Mouse (Mus musculus) hindbrain, embryonic 14.5 days (tissue): Measurements from ENCODE around the gene Atg16l2. TPM values are rescaled to one million over a fixed set of nuclear protein-coding genes. Genes with fewer than 3 reads are reported as not detected.

ENCODE experiments used
- ATAC-seq: fragments of 200-750 bp; cut with Nextera tagmentation; 2 replicates; pipeline ENCODE4 v1.8.0; 2017; ENCODE audit warnings: moderate number of reproducible peaks, mild to moderate bottlenecking, moderate TSS enrichment, moderate library complexity; ENCODE audit not compliant: low FRiP score
- DNase-seq: peaks from one replicate; pipeline ENCODE4 v3.0.0-alpha.2; 2015; ENCODE audit warnings: low spot score
- H3K27ac ChIP-seq: fragments of 300-500 bp; sonication (generic); 2 replicates; pipeline ENCODE4 v1.5.1; 2014; ENCODE audit warnings: mild to moderate bottlenecking, moderate library complexity
- H3K27me3 ChIP-seq: fragments of 300-500 bp; sonication (generic); 2 replicates; pipeline ENCODE4 v1.6.1; 2014; ENCODE audit warnings: mild to moderate bottlenecking, low read length, mixed read lengths; ENCODE audit not compliant: control insufficient read depth, insufficient read depth
- H3K36me3 ChIP-seq: fragments of 300-500 bp; sonication (generic); replicated peaks from 2 replicates; pipeline ENCODE4 v1.6.1; 2014; ENCODE audit not compliant: control insufficient read depth, insufficient read depth
- H3K4me1 ChIP-seq: fragments of 300-500 bp; sonication (generic); replicated peaks from 2 replicates; pipeline ENCODE4 v1.6.1; 2014; ENCODE audit warnings: antibody characterized with exemption, low read length, mixed read lengths; ENCODE audit not compliant: control insufficient read depth, insufficient read depth
- H3K4me2 ChIP-seq: fragments of 300-500 bp; sonication (generic); replicated peaks from 2 replicates; pipeline ENCODE4 v1.6.1; 2014; ENCODE audit warnings: mild to moderate bottlenecking, moderate library complexity
- H3K4me3 ChIP-seq: fragments of 300-500 bp; sonication (generic); replicated peaks from 2 replicates; pipeline ENCODE4 v1.5.1; 2014; ENCODE audit warnings: mild to moderate bottlenecking, low read length
- H3K9ac ChIP-seq: fragments of 300-500 bp; sonication (generic); 2 replicates; pipeline ENCODE4 v1.6.1; 2014
- H3K9me3 ChIP-seq: fragments of 300-500 bp; sonication (generic); 2 replicates; pipeline ENCODE4 v1.6.1; 2016; ENCODE audit warnings: low read length; ENCODE audit not compliant: control insufficient read depth
- WGBS: fragments of 180-500 bp; shearing (Covaris S2); extraction: QIAGEN DNeasy Blood & Tissue Kit; methylation state at CpG from one replicate; pipeline ENCODE4 v1.1.7; 2014; 5-methylcytosine and 5-hydroxymethylcytosine counted together
- polyA plus RNA-seq: library from polyadenylated mRNA; unstranded; fragments of >200 nt; fragmentation: Nextera tagmentation; extraction: Ambion mirVana; gene quantifications from 2 replicates; pipeline ENCODE4 v1.2.1, GENCODE M21; 2014

The Atg16l2 gene
- 19.3 and 21.3 TPM in 2 replicates for polyA plus RNA-seq

- Histone ChIP-seq H3K4me3 (peak within 1 kb of the TSS; percentile 68), H3K27ac (peak within 1 kb of the TSS; percentile 52; the same call in 1 of the 2 replicates), H3K4me2 (peak within 1 kb of the TSS; percentile 81), H3K27me3 (0 out of 2 replicates have a peak, but pooled peaks cover 4% of the 10 kb centered on the region), H3K4me1 (peaks cover 8% of the 10 kb centered on the region), H3K36me3 (no peaks in the 10 kb centered on the region), H3K9ac (peak within 1 kb of the TSS; percentile 69), H3K9me3 (no peaks in the 10 kb centered on the region)
- ATAC-seq (peak; percentile 96), DNase-seq (peak; percentile 87)
- under 1% methylated on average over 38 of the region's 39 CpGs for WGBS
These were observed at the start of gene Atg16l2 for GRCm38 (mm10) chr7:101301881-101302456. Atg16l2 (minus strand) TSS chr7:101302251.

GRCm38 (mm10) chr7:101349861-101350260, 47.8 kb upstream of the Atg16l2 start:
- DNase-seq: no peak
- Histone ChIP-seq H3K4me1 (peaks cover 4% of the 10 kb centered on the region; the same call in 1 of the 2 replicates), H3K36me3 (no peaks in the 10 kb centered on the region), H3K9me3 (no peaks in the 10 kb centered on the region), H3K9ac (no peak overlapping the region; the same call in 1 of the 2 replicates), H3K27ac (no peak overlapping the region), H3K27me3 (peaks cover 9% of the 10 kb centered on the region), H3K4me2 (no peak overlapping the region), H3K4me3 (no peak overlapping the region)
- 36% methylated on average over 2 of the region's 2 CpGs for WGBS
- ATAC-seq: 0 out of 2 replicates have a peak, but pooled peaks have one; percentile 33

DNA sequence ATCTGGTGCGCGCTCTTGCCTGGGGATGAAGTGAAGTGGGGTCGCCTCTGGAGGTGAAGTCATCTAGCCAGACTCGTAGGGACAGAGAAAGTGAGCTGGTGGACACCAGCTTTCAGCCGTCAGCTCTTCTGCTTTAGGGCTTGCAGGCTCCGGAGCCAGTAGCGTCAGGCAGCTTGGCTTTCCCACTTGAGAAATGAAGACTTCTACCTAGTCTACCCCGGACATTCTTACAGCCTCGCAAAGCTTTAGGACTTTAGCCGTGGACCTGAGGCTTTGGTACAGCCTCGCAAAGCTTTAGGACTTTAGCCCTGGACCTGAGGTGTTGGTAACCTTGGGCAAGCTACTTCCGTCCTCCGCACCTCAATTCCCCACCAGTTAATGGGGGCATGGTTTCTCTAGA, 46.3 kb upstream of the Atg16l2 start:
- Histone ChIP-seq H3K27me3 (peaks cover 9% of the 10 kb centered on the region), H3K36me3 (no peaks in the 10 kb centered on the region), H3K9me3 (no peaks in the 10 kb centered on the region), H3K27ac (no peak overlapping the region), H3K4me1 (peaks cover 4% of the 10 kb centered on the region; the same call in 1 of the 2 replicates), H3K9ac (peak overlapping the region; percentile 62), H3K4me2 (peak overlapping the region; percentile 95), H3K4me3 (peak overlapping the region; percentile 46)
- ATAC-seq: no peak
- no peak for DNase-seq
- 5% methylated on average over 13 of the region's 13 CpGs for WGBS

DNA sequence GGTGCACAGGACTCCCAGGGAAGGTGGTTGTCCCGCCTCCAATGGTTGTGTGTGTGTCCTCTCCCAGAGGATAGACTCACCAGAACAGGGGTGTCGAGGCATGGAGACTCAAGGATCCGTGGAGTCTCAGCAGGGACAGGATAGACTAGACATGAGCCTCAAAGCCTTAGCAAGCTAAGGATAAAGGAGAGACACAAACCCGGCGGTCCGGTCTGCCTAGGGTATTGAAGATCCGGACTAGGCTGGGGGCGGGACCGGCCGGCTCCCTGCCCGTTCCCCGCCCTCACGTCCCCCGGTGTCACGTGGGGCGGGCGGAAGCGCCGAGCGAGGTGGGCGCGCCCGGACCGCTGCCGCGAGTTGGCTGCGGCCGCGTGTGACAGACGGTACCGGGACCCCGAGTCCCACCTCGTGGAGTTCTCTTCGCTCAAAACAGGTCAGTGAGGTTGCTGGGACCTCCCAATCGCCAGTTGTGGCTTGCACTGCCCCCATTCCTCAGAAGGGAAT, 45.8 kb upstream of the Atg16l2 start, which contains the start of gene Arap1:
TSS of gene Arap1 (plus strand) at position 301 of the 504 bp plus-strand sequence.
- Histone ChIP-seq H3K36me3 (no peaks in the 10 kb centered on the region), H3K27me3 (peaks cover 9% of the 10 kb centered on the region), H3K4me2 (peak within 1 kb of the TSS; percentile 95), H3K4me3 (peak within 1 kb of the TSS; percentile 46), H3K4me1 (peaks cover 4% of the 10 kb centered on the region; the same call in 1 of the 2 replicates), H3K9ac (peak within 1 kb of the TSS; percentile 62), H3K27ac (no peak within 1 kb of the TSS), H3K9me3 (no peaks in the 10 kb centered on the region)
- under 1% methylated on average over 35 of the region's 35 CpGs for WGBS
- DNase-seq (peak; percentile 52), ATAC-seq (peak; percentile 71)

DNA sequence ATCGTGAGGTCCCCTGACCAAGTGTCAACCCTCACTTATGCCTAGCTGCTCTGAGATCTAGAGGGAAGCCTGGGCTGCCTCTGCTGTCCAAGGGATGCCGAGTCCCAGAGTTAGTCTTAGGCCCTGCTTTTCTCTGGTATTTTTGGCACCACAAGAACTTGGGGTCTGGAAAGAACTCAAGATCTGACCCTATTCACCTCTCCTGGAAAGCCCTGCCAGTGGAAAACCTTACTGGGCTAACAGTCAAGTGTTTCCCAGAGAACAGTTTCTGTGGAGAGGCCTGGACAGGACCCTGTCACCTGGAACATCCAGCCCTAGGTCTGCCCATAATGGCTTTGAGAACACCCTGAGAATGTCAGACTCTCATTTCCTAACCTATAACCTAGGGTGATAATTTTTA, 44.9 kb upstream of the Atg16l2 start:
- 75% methylated on average over 2 of the region's 2 CpGs for WGBS

DNA sequence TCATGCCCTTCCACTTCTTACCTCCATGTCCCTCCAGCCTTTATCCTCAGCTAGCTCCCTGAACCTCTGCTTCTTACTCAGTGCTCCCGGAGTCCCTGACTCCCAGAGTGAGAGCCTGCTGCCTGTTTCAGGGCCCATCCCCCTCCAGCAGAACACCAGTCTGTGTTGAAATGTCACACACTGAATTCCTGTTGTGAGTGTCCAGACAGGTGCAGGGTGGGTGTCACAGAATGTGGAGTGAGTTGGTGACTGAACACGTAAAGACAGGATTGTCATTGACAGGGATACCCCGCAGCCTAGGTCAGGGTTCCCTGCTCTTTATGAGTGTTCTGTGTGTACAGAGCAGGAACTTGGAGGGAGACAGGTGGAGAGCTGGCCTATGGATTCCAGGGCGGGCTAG, 42.8 kb upstream of the Atg16l2 start:
- Histone ChIP-seq H3K4me2 (no peak overlapping the region), H3K4me3 (no peak overlapping the region), H3K27me3 (peaks cover 9% of the 10 kb centered on the region), H3K27ac (no peak overlapping the region), H3K36me3 (no peaks in the 10 kb centered on the region), H3K4me1 (peaks cover 4% of the 10 kb centered on the region; the same call in 1 of the 2 replicates), H3K9me3 (no peaks in the 10 kb centered on the region), H3K9ac (no peak overlapping the region)
- ATAC-seq (no peak), DNase-seq (no peak)
- WGBS: 77% methylated on average over 4 of the region's 4 CpGs

More for the DNA sequence above, 44.9 kb upstream of the Atg16l2 start:
- Histone ChIP-seq H3K36me3 (no peaks in the 10 kb centered on the region), H3K27ac (no peak overlapping the region), H3K4me1 (peaks cover 4% of the 10 kb centered on the region; the same call in 1 of the 2 replicates), H3K27me3 (peaks cover 9% of the 10 kb centered on the region), H3K9ac (no peak overlapping the region), H3K4me2 (no peak overlapping the region), H3K9me3 (no peaks in the 10 kb centered on the region), H3K4me3 (no peak overlapping the region)
- DNase-seq (no peak), ATAC-seq (no peak)

DNA sequence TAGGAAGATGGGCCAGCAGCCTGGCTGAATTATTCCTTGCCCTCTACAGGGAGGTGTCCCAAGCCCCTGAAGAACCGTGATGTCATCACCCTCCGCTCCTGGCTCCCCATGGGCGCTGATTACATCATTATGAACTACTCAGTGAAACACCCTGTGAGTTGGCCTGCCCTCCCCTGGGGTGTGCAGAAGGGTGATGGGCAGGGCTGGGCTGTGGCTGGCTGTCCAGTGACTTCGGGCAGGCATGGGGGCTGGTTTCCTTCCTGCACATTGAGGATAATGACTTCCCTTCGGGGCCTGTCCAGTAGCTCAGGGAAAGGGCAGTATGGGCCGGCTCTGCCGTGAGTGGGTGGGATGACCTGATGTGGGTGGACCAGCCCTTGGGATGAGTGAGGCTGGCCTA, 41.1 kb upstream of the Atg16l2 start:
- ATAC-seq (no peak), DNase-seq (no peak)
- no peak overlapping the region for H3K27ac ChIP-seq
- H3K36me3 ChIP-seq: no peaks in the 10 kb centered on the region
- H3K4me2 ChIP-seq: no peak overlapping the region
- no peaks in the 10 kb centered on the region for H3K9me3 ChIP-seq
- H3K27me3 ChIP-seq: no peaks in the 10 kb centered on the region
- H3K4me3 ChIP-seq: no peak overlapping the region
- 83% methylated on average over 7 of the region's 7 CpGs for WGBS
- peaks cover 4% of the 10 kb centered on the region; the same call in 1 of the 2 replicates for H3K4me1 ChIP-seq
- H3K9ac ChIP-seq: no peak overlapping the region

DNA sequence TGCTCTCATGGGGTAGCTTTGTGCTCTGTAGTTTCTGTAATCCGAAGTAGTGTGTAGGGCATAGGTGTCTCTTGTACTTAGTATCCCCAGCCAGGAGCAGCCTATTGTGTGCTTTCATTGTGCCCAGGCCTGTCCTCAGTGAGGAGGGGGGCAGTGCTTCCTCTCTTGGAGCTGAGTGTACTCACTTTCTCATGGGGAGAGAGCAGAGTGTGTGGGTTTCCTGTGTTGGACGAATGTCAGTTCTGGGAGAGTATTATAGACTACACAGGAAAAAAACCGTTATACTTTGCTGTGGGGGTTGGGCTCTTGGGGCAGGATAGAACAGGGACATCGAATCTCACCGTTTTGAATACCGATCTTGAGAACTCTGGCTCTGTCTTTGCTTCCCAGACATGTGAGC, 39.4 kb upstream of the Atg16l2 start:
- Histone ChIP-seq H3K9me3 (no peaks in the 10 kb centered on the region), H3K9ac (no peak overlapping the region), H3K27me3 (no peaks in the 10 kb centered on the region), H3K27ac (no peak overlapping the region), H3K4me2 (no peak overlapping the region), H3K36me3 (no peaks in the 10 kb centered on the region), H3K4me1 (no peaks in the 10 kb centered on the region), H3K4me3 (no peak overlapping the region)
- WGBS: 77% methylated on average over 6 of the region's 6 CpGs
- ATAC-seq (no peak), DNase-seq (no peak)

DNA sequence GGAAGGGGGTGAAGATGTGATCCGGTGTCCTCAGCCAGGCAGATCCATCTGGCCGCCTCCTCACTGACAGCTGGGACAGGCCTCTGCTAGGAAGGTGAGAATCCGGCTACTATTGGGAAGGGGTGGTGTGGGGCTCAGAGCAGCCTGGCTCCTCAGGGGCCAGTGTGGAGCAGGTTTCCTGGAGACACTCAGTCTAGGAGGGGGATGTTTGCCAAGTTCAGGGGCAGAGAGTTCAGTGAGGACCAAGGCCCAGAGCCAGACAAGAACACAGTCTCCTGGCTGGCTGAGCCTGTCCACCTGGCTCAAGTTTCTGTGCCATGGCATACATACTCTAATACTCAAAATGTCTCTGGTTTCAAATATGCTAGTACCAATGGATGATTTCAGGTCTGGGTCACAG, 35.4 kb upstream of the Atg16l2 start:
- 84% methylated on average over 3 of the region's 3 CpGs for WGBS
- H3K27ac ChIP-seq: no peak overlapping the region
- DNase-seq (no peak), ATAC-seq (no peak)
- no peaks in the 10 kb centered on the region for H3K9me3 ChIP-seq
- no peaks in the 10 kb centered on the region for H3K4me1 ChIP-seq
- H3K9ac ChIP-seq: no peak overlapping the region
- H3K27me3 ChIP-seq: no peaks in the 10 kb centered on the region
- H3K36me3 ChIP-seq: no peaks in the 10 kb centered on the region
- H3K4me3 ChIP-seq: no peak overlapping the region
- no peak overlapping the region for H3K4me2 ChIP-seq
